ENCODE assay signal across 14 mouse cellular contexts in genomic region chr2:137715891-137716290, GRCm38 (mm10).
A peak's percentile ranks its signal among the peaks of the same experiment; 100 is the strongest.
DNase-seq lines count a peak whose midpoint lies in the region; ATAC-seq lines count a peak whose summit lies in the region.
"Had no signal": no experiment of that assay in that cellular context is flagged by ENCODE, and none has a peak within 500 bp of the region (broad histone marks: within the 10 kb centered on the region; RNA-seq: fewer than 3 reads in every experiment).

No protein-coding gene starts in this region.

- WGBS in midbrain, embryonic 10.5 days = 78% methylated on average over 2 of the region's 2 CpGs
- WGBS in midbrain, embryonic 13.5 days = 81% methylated on average over 2 of the region's 2 CpGs
- 85% methylated on average over 2 of the region's 2 CpGs for WGBS in stomach, embryonic 14.5 days

- no peaks in the 10 kb centered on the region for H3K36me3 ChIP-seq in midbrain, embryonic 10.5 days
- H3K36me3 ChIP-seq in midbrain, embryonic 13.5 days = no peaks in the 10 kb centered on the region
- H3K36me3 ChIP-seq in stomach, embryonic 14.5 days (ENCODE audit: control insufficient read depth, insufficient read depth, low read length) = no peaks in the 10 kb centered on the region
- H3K36me3 ChIP-seq: embryonic facial prominence, embryonic 13.5 days; neural tube, embryonic 13.5 days had no signal

- H3K27ac ChIP-seq in midbrain, embryonic 10.5 days (replicated peaks) = 0 out of 2 replicates have a peak overlapping the region, but pooled peaks have one; percentile 3
- no peak overlapping the region for H3K27ac ChIP-seq in midbrain, embryonic 13.5 days
- no peak overlapping the region for H3K27ac ChIP-seq in stomach, embryonic 14.5 days (ENCODE audit: low read length)
- H3K27ac ChIP-seq: embryonic facial prominence, embryonic 13.5 days; gastrocnemius, adult 2 months; neural tube, embryonic 13.5 days had no signal

- no peak for DNase-seq in cerebellum, adult 11-12 months
- no peak for DNase-seq in midbrain, embryonic 10.5 days (ENCODE audit: low spot score)
- DNase-seq in fibroblast of lung, adult 2 months (ENCODE audit: low read depth) = peak; percentile 87
- no peak for DNase-seq in left cerebral cortex, postnatal 36 days (ENCODE audit: low spot score in 2 of 2)
- DNase-seq: B cell, adult 2 months; gastrocnemius, adult 2 months; heart, postnatal 14 days; thymus, postnatal 25 days had no signal

- peaks cover 49% of the 10 kb centered on the region for H3K27me3 ChIP-seq in midbrain, embryonic 10.5 days (ENCODE audit: low read depth, poor library complexity, severe bottlenecking)
- H3K27me3 ChIP-seq in midbrain, embryonic 13.5 days = peaks cover 33% of the 10 kb centered on the region
- H3K27me3 ChIP-seq in stomach, embryonic 14.5 days (ENCODE audit: control insufficient read depth, insufficient read depth, low read length) = no peaks in the 10 kb centered on the region
- H3K27me3 ChIP-seq: embryonic facial prominence, embryonic 13.5 days had no signal

- intact Hi-C loops in left cerebral cortex, postnatal 36 days (cut with DNase I) = no loop called here

- peak; percentile 15; the same call in 1 of the 2 replicates for ATAC-seq in cerebellum, adult (ENCODE audit: insufficient number of reproducible peaks, low FRiP score, low TSS enrichment)
- ATAC-seq in midbrain, embryonic 13.5 days = no peak
- ATAC-seq in stomach, embryonic 14.5 days (ENCODE audit: insufficient number of reproducible peaks, insufficient read depth, low FRiP score, low read depth) = peak; percentile 74
- no peak for ATAC-seq in erythroid progenitor cell, adult 5-6 weeks (replicated peaks; ENCODE audit: low FRiP score, poor library complexity, severe bottlenecking)

- H3K9ac ChIP-seq in midbrain, embryonic 13.5 days (replicated peaks) = no peak overlapping the region
- no peak overlapping the region for H3K9ac ChIP-seq in stomach, embryonic 14.5 days (replicated peaks; ENCODE audit: low read depth, low read length)
- H3K9ac ChIP-seq: embryonic facial prominence, embryonic 13.5 days; neural tube, embryonic 13.5 days had no signal

- no peak overlapping the region for H3K4me2 ChIP-seq in midbrain, embryonic 13.5 days (replicated peaks)
- no peak overlapping the region for H3K4me2 ChIP-seq in stomach, embryonic 14.5 days (replicated peaks; ENCODE audit: low read depth, low read length)
- H3K4me2 ChIP-seq: embryonic facial prominence, embryonic 13.5 days; neural tube, embryonic 13.5 days had no signal

- no peak overlapping the region for H3K4me3 ChIP-seq in midbrain, embryonic 10.5 days
- H3K4me3 ChIP-seq in midbrain, embryonic 13.5 days (replicated peaks) = no peak overlapping the region
- no peak overlapping the region for H3K4me3 ChIP-seq in stomach, embryonic 14.5 days (ENCODE audit: low read depth, low read length)
- H3K4me3 ChIP-seq: embryonic facial prominence, embryonic 13.5 days; gastrocnemius, adult 2 months; neural tube, embryonic 13.5 days had no signal

- peaks cover 4% of the 10 kb centered on the region; the same call in 1 of the 2 replicates for H3K4me1 ChIP-seq in midbrain, embryonic 10.5 days
- H3K4me1 ChIP-seq in midbrain, embryonic 13.5 days (replicated peaks) = no peaks in the 10 kb centered on the region
- H3K4me1 ChIP-seq in stomach, embryonic 14.5 days (ENCODE audit: control insufficient read depth, insufficient read depth, low read length) = no peaks in the 10 kb centered on the region
- H3K4me1 ChIP-seq: embryonic facial prominence, embryonic 13.5 days; neural tube, embryonic 13.5 days had no signal

- H3K9me3 ChIP-seq in midbrain, embryonic 10.5 days (replicated peaks) = no peaks in the 10 kb centered on the region
- no peaks in the 10 kb centered on the region for H3K9me3 ChIP-seq in midbrain, embryonic 13.5 days
- no peaks in the 10 kb centered on the region for H3K9me3 ChIP-seq in stomach, embryonic 14.5 days (ENCODE audit: control insufficient read depth, low read depth, low read length)
- H3K9me3 ChIP-seq: embryonic facial prominence, embryonic 13.5 days; neural tube, embryonic 13.5 days had no signal

Comparison
In these comparisons a context has a peak if more than half of its experiments do, and no peak if none do; other contexts are left out.
1. ATAC-seq: peak in cerebellum, adult (single experiment) and stomach, embryonic 14.5 days (single experiment); none in midbrain, embryonic 13.5 days (single experiment) and erythroid progenitor cell, adult 5-6 weeks (single experiment).